Mouse (Mus musculus): Measurements from ENCODE around the gene Olfr283.

- TF ChIP-seq CTCF (IDR thresholded peaks at IDR 0.05; ENCODE audit: low read depth, low read length) (no peak), POLR2A (IDR thresholded peaks at IDR 0.05; ENCODE audit: extremely low read depth, insufficient read depth, low read length) (no peak)
Observed at GRCm38 (mm10) chr15:98397136-98397535, 16.4 kb upstream of the Olfr283 start.

Data from liver, adult 2 months (tissue).